Mouse (Mus musculus) neural tube, embryonic 11.5 days (tissue): Measurements from ENCODE around the gene Eif3j1. TPM values are rescaled to one million over a fixed set of nuclear protein-coding genes. Genes with fewer than 3 reads are reported as not detected.

ENCODE experiments used
- ATAC-seq: fragments of 200-750 bp; cut with Nextera tagmentation; 2 replicates; pipeline ENCODE4 v1.8.0; 2017; ENCODE audit warnings: moderate number of reproducible peaks, mild to moderate bottlenecking, moderate TSS enrichment, moderate library complexity; ENCODE audit not compliant: insufficient read depth, low FRiP score, low TSS enrichment
- DNase-seq: peaks from one replicate; pipeline ENCODE4 v3.0.0-alpha.2; 2015; ENCODE audit warnings: low spot score
- H3K27ac ChIP-seq: fragments of 300-500 bp; sonication (generic); 2 replicates; pipeline ENCODE4 v1.5.1; 2014; ENCODE audit warnings: low read depth, mild to moderate bottlenecking, low read length
- H3K27me3 ChIP-seq: fragments of 300-500 bp; sonication (generic); 2 replicates; pipeline ENCODE4 v1.6.1; 2014; ENCODE audit warnings: mild to moderate bottlenecking, low read length, mixed read lengths; ENCODE audit not compliant: control insufficient read depth, insufficient read depth
- H3K36me3 ChIP-seq: fragments of 300-500 bp; sonication (generic); 2 replicates; pipeline ENCODE4 v1.6.1; 2014; ENCODE audit warnings: mild to moderate bottlenecking, low read length, moderate library complexity, mixed read lengths; ENCODE audit not compliant: control insufficient read depth, insufficient read depth
- H3K4me1 ChIP-seq: fragments of 300-500 bp; sonication (generic); 2 replicates; pipeline ENCODE4 v1.6.1; 2014; ENCODE audit warnings: low read length, mixed read lengths; ENCODE audit not compliant: control insufficient read depth, insufficient read depth
- H3K4me2 ChIP-seq: fragments of 300-500 bp; sonication (generic); 2 replicates; pipeline ENCODE4 v1.6.1; 2014; ENCODE audit warnings: low read depth, mild to moderate bottlenecking, moderate library complexity
- H3K4me3 ChIP-seq: fragments of 300-500 bp; sonication (generic); 2 replicates; pipeline ENCODE4 v1.5.1; 2014; ENCODE audit warnings: low read depth, low read length
- H3K9ac ChIP-seq: fragments of 300-500 bp; sonication (generic); 2 replicates; pipeline ENCODE4 v1.6.1; 2014; ENCODE audit warnings: mild to moderate bottlenecking, low read length
- H3K9me3 ChIP-seq: fragments of 300-500 bp; sonication (generic); 2 replicates; pipeline ENCODE4 v1.6.1; 2016; ENCODE audit warnings: low read length; ENCODE audit not compliant: control insufficient read depth
- WGBS: fragments of 180-500 bp; shearing (Covaris S2); extraction: QIAGEN DNeasy Blood & Tissue Kit; methylation state at CpG from one replicate; pipeline ENCODE4 v1.1.7; 2014; 5-methylcytosine and 5-hydroxymethylcytosine counted together
- polyA plus RNA-seq: library from polyadenylated mRNA; unstranded; fragments of >200 nt; fragmentation: Nextera tagmentation; extraction: Ambion mirVana; gene quantifications from 2 replicates; pipeline ENCODE4 v1.2.1, GENCODE M21; 2014

The Eif3j1 gene
- polyA plus RNA-seq, 1 experiment from 2014 or later = 14.6 TPM

- DNase-seq = no peak
- 87% methylated on average over 5 of the region's 6 CpGs for WGBS
Observed at GRCm38 (mm10) chr2:122031970-122032369, 3.6 kb downstream of the Eif3j1 start.

GRCm38 (mm10) chr2:122036064-122036463 lies 7.7 kb downstream of the Eif3j1 start:
- no peak overlapping the region for H3K4me2 ChIP-seq
- no peak for DNase-seq
- WGBS = 96% methylated on average over 3 of the region's 3 CpGs
- no peak overlapping the region for H3K4me3 ChIP-seq
- no peaks in the 10 kb centered on the region for H3K27me3 ChIP-seq
- no peaks in the 10 kb centered on the region for H3K4me1 ChIP-seq
- no peaks in the 10 kb centered on the region; the same call in 1 of the 2 replicates for H3K36me3 ChIP-seq
- no peak overlapping the region for H3K27ac ChIP-seq
- no peaks in the 10 kb centered on the region for H3K9me3 ChIP-seq
- no peak overlapping the region for H3K9ac ChIP-seq
- no peak for ATAC-seq

More at GRCm38 (mm10) chr2:122031970-122032369, 3.6 kb downstream of the Eif3j1 start:
- H3K4me1 ChIP-seq = no peaks in the 10 kb centered on the region
- H3K9ac ChIP-seq = no peak overlapping the region
- no peaks in the 10 kb centered on the region for H3K9me3 ChIP-seq
- no peaks in the 10 kb centered on the region for H3K36me3 ChIP-seq
- H3K4me2 ChIP-seq = no peak overlapping the region
- no peak overlapping the region for H3K4me3 ChIP-seq
- H3K27me3 ChIP-seq = no peaks in the 10 kb centered on the region
- no peak overlapping the region for H3K27ac ChIP-seq
- no peak for ATAC-seq

- no peaks in the 10 kb centered on the region for H3K4me1 ChIP-seq
- no peaks in the 10 kb centered on the region for H3K9me3 ChIP-seq
- no peak overlapping the region for H3K9ac ChIP-seq
- H3K4me2 ChIP-seq = no peak overlapping the region
- no peak for DNase-seq
- H3K27me3 ChIP-seq = no peaks in the 10 kb centered on the region
- H3K27ac ChIP-seq = no peak overlapping the region
- H3K36me3 ChIP-seq = peaks cover 2% of the 10 kb centered on the region
- ATAC-seq = no peak
- no peak overlapping the region for H3K4me3 ChIP-seq
Observed at GRCm38 (mm10) chr2:122043926-122044325, 15.6 kb downstream of the Eif3j1 start.

DNA sequence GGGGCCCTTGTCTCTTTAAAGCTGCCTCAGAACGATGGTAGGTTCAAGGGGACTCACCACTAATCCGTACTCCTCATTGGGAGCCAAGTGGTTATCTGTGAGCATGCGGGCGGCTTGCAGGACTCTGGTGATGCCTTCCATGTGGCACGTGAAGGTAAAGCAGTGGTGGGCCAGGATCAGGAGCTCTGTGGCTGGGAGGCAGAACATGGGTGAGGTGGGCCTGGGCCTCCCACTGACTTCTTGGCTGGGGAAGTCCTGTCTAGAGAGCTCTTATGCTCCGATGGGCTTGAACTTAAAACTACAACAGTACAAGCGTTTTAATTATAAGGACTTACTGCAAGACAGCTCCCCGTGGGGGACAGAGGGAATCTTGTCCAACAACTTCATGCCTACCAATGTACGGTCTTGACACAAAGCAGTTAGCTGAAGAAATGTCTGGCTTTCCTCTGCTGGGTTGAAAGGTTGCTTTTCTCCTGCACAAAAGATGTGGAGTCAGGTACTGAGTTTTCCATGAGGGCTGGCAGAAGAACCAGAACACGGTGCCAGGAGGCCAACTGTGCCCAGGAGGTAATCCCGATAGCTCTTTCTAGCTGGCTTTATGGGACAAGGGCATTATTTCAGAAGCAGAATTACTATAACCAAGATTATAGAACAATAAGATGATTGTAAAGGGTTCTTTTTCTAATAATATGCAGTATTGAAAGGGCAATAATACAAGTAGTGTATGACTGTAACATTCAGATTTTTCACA lies 31.2 kb downstream of the Eif3j1 start:
- ATAC-seq = no peak
- DNase-seq = no peak
- no peak overlapping the region for H3K27ac ChIP-seq
- H3K4me3 ChIP-seq = no peak overlapping the region
- H3K4me1 ChIP-seq = no peaks in the 10 kb centered on the region
- H3K27me3 ChIP-seq = no peaks in the 10 kb centered on the region
- no peak overlapping the region for H3K9ac ChIP-seq
- H3K9me3 ChIP-seq = no peaks in the 10 kb centered on the region
- WGBS = 92% methylated on average over 11 of the region's 11 CpGs
- H3K36me3 ChIP-seq = peaks cover 7% of the 10 kb centered on the region
- H3K4me2 ChIP-seq = no peak overlapping the region

- H3K9ac ChIP-seq = no peak overlapping the region
- H3K27me3 ChIP-seq = no peaks in the 10 kb centered on the region
- no peak overlapping the region for H3K27ac ChIP-seq
- H3K4me1 ChIP-seq = no peaks in the 10 kb centered on the region
- H3K4me3 ChIP-seq = no peak overlapping the region
- no peaks in the 10 kb centered on the region; the same call in 1 of the 2 replicates for H3K36me3 ChIP-seq
- no peak overlapping the region for H3K4me2 ChIP-seq
- no peak for ATAC-seq
- no peak for DNase-seq
- 54% methylated on average over 14 of the region's 14 CpGs for WGBS
- no peaks in the 10 kb centered on the region for H3K9me3 ChIP-seq
Observed at GRCm38 (mm10) chr2:122065200-122065969, 37.0 kb downstream of the Eif3j1 start.

GRCm38 (mm10) chr2:122066241-122066640 lies 37.9 kb downstream of the Eif3j1 start:
- no peak overlapping the region for H3K4me3 ChIP-seq
- no peak overlapping the region for H3K9ac ChIP-seq
- no peak for ATAC-seq
- no peak for DNase-seq
- H3K36me3 ChIP-seq = no peaks in the 10 kb centered on the region; the same call in 1 of the 2 replicates
- H3K9me3 ChIP-seq = no peaks in the 10 kb centered on the region
- H3K27me3 ChIP-seq = no peaks in the 10 kb centered on the region
- 74% methylated on average over 8 of the region's 8 CpGs for WGBS
- H3K27ac ChIP-seq = no peak overlapping the region
- no peak overlapping the region for H3K4me2 ChIP-seq
- no peaks in the 10 kb centered on the region for H3K4me1 ChIP-seq

- Histone ChIP-seq H3K9me3 (no peaks in the 10 kb centered on the region), H3K9ac (no peak overlapping the region), H3K4me3 (no peak overlapping the region), H3K4me2 (no peak overlapping the region), H3K36me3 (no peaks in the 10 kb centered on the region; the same call in 1 of the 2 replicates), H3K27me3 (no peaks in the 10 kb centered on the region), H3K4me1 (no peaks in the 10 kb centered on the region), H3K27ac (no peak overlapping the region)
- WGBS = 94% methylated on average over 6 of the region's 6 CpGs
- no peak for DNase-seq
- no peak for ATAC-seq
Observed at GRCm38 (mm10) chr2:122069144-122069912, 41.0 kb downstream of the Eif3j1 start.

DNA sequence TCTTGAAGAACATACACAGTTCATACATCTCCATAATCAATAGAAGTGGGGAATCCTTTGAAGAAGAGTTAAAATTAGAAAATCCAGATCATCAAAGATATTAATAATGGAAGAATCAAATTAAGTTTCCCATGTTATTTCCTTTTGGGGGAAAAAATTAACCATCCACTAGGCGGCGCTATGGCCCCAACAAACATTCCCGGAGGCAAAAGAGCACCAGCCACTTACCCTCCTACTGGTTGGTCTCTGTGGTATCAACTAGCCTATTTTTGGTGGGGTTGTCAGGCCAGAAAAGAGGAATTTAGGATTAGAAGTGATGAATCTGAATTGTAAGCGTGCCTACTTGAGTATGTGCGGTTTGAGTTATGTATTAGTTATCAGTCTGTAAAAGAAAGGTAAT lies 41.6 kb downstream of the Eif3j1 start:
- H3K9me3 ChIP-seq = no peaks in the 10 kb centered on the region
- no peak overlapping the region for H3K9ac ChIP-seq
- no peaks in the 10 kb centered on the region for H3K27me3 ChIP-seq
- H3K4me3 ChIP-seq = no peak overlapping the region
- ATAC-seq (no peak), DNase-seq (peak; percentile 54)
- H3K36me3 ChIP-seq = no peaks in the 10 kb centered on the region; the same call in 1 of the 2 replicates
- WGBS = 42% methylated on average over 5 of the region's 5 CpGs
- H3K27ac ChIP-seq = no peak overlapping the region
- H3K4me1 ChIP-seq = no peaks in the 10 kb centered on the region
- no peak overlapping the region for H3K4me2 ChIP-seq
